Mouse (Mus musculus) Patski (cell line): Measurements from ENCODE around the gene Ankrd23. TPM values are rescaled to one million over a fixed set of nuclear protein-coding genes. Genes with fewer than 3 reads are reported as not detected.

Source experiments
- ATAC-seq: fragments of 100-300 bp; one replicate; pipeline ENCODE4 v1.8.0; 2021
- CTCF ChIA-PET: fragments of 350-600 bp; sonication (Branson Sonifier 250); formaldehyde crosslinking; loops from one replicate; lab custom pipeline; 2022; ENCODE audit warnings: inconsistent platforms; lab: Charles Lee
- POLR2A ChIA-PET: fragments of 350-600 bp; sonication (Branson Sonifier 250); formaldehyde crosslinking; loops from one replicate; lab custom pipeline; 2022; ENCODE audit warnings: antibody characterized with exemption, inconsistent platforms; lab: Charles Lee
- DNase-seq: peaks from one replicate; pipeline ENCODE4 v3.0.0-alpha.2; 2011; ENCODE audit warnings: low read depth, low spot score
- H3K27me3 ChIP-seq: fragments of 371-371 bp; one replicate; pipeline ENCODE4 v1.5.1; 2021
- CTCF ChIP-seq: fragments of 100-300 bp; IDR thresholded peaks from one replicate; pipeline ENCODE4 v1.5.1; 2021
- in situ Hi-C: fragments of 300-500 bp; cut with MboI; formaldehyde crosslinking; loops from 3 replicates; pipeline ENCODE4 v1.11.1; 2018; ENCODE audit warnings: low pct_unique_long_range_greater_than_20kb, mixed read lengths
- polyA plus RNA-seq: library from polyadenylated mRNA; unstranded; gene quantifications from one replicate; pipeline ENCODE4 v1.2.3, GENCODE M21; 2021

The Ankrd23 gene
- polyA plus RNA-seq, 1 experiment from 2014 or later: 8.2 TPM

DNA sequence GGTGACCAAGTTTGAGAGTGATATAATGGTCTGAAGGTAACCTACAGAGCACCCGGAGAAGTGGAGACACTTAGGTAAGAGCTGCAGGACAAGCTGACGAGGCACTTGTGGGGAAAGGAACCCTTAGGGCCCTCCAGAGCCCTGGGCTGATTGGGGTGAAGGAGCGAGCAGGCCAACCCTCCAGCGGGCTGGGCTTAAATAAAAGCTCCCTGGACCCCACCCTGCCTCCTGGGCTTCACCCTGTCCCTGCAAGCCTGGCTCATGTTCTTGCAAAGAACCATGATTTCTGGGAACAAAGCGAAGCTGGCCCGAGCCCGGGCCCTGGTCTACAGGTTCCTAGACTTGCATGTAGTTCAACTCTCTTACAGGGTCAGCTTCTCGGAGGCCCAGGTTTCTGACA lies 36.8 kb upstream of the Ankrd23 start:
- no peaks in the 10 kb centered on the region for H3K27me3 ChIP-seq
- ChIA-PET POLR2A (no interaction called here), CTCF (no interaction called here)
- in situ Hi-C loops: no loop called here
- ATAC-seq: no peak
- TF ChIP-seq CTCF: no peak
- no peak for DNase-seq

GRCm38 (mm10) chr1:36572709-36573108 lies 36.0 kb upstream of the Ankrd23 start:
- POLR2A ChIA-PET: no interaction called here
- DNase-seq (no peak), ATAC-seq (no peak)
- H3K27me3 ChIP-seq: no peaks in the 10 kb centered on the region
- CTCF ChIA-PET: interaction anchor here (0.7 to 1.3 kb wide), 2 partner anchors 28 to 248 kb away, joined by 3 read pairs; no protein-coding TSS in a partner anchor
- no peak for TF ChIP-seq CTCF
- in situ Hi-C loops: no loop called here

- TF ChIP-seq CTCF: no peak
- POLR2A ChIA-PET: no interaction called here
Measured at GRCm38 (mm10) chr1:36572140-36572700, 35.5 kb upstream of the Ankrd23 start.

DNA sequence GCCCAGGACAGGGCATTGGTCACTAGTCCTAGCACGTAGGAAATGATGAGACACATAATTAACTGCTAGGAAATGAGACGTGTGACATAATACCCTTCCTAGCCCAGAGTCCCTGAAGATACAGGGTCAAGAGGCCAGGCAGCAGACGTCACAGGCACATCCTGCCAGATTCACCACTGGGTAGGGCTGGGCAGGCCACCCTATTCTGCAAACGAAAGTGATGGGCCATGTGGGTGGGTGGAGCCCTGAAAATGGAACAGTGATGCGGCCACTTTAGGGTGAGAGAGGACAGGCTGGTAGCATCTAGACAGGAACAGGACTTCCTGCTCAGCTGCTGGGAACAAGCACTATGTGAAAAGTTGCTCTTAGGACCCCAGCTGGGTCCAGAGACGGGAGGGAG lies 34.9 kb upstream of the Ankrd23 start:
- ChIA-PET POLR2A (no interaction called here), CTCF (interaction anchor here (1.3 kb wide), 1 partner anchor 247 kb away, joined by 3 read pairs; no protein-coding TSS in a partner anchor)
- ATAC-seq: no peak
- in situ Hi-C loops: no loop called here
- no peak for DNase-seq
- H3K27me3 ChIP-seq: no peaks in the 10 kb centered on the region
- no peak for TF ChIP-seq CTCF

More at GRCm38 (mm10) chr1:36572140-36572700, 35.5 kb upstream of the Ankrd23 start:
- no peak for ATAC-seq
- CTCF ChIA-PET: interaction anchor here (0.7 to 1.3 kb wide), 2 partner anchors 28 to 247 kb away, joined by 3 read pairs; no protein-coding TSS in a partner anchor
- no peak for DNase-seq
- in situ Hi-C loops: no loop called here
- no peaks in the 10 kb centered on the region for H3K27me3 ChIP-seq

DNA sequence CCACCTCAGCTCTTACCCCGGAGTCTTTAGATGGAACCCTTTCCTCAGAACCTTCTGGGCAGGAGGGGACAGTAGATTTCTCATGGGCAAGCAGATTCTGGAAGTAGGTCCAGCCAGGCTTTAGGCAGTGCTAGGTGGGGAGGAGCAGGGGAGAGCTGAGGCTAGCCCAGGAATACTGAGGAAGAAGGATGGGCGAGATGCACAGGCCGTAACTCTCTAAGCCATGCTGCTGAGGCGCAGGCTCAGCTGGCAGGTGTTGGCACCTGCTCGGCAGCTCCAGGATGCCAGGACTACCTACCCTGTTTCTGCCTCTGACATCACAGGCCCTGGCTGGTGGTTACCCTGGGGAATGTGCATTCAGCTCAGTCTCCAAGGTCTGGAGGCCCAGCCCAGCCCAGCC lies 33.6 kb upstream of the Ankrd23 start:
- in situ Hi-C loops: no loop called here
- ATAC-seq: no peak
- POLR2A ChIA-PET: interaction anchor here (0.6 kb wide), 1 partner anchor 67 kb away, joined by 3 read pairs; no protein-coding TSS in a partner anchor

DNA sequence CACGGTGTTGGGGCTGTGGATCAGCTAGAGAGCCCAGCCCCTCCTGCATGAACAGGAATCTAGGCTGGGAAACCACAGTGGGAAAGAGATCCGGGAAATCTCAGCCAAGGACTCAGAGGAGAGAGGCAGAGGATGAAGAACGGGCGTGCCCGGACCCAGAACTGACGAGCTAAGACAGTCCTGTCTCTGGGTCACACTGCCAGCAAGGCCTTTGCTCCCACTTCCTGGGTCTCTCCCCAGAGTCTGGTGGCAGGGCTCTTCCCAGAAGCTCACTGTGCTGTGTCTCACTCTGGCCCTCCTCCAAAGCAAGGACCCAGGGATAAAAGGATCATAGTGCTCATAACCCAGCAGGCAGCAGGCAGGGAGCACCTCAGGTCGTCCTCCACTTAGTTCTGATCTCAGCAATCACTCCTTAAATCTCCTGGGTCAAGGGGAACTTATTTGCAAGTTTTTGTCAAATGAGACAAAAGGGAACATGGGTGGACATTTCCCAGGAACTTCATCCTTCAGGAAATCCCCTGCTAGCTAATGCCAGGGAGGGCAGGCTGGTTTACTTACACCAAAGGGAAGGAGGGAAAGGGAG lies 33.1 kb upstream of the Ankrd23 start:
- H3K27me3 ChIP-seq: no peaks in the 10 kb centered on the region
- TF ChIP-seq CTCF: no peak
- ChIA-PET POLR2A (interaction anchor here (0.6 kb wide), 1 partner anchor 67 kb away, joined by 3 read pairs; no protein-coding TSS in a partner anchor), CTCF (interaction anchor here (1.4 to 1.7 kb wide), 3 partner anchors 12 to 68 kb away, joined by 3 to 4 read pairs (median 3); partner anchors contain the start of genes Ankrd39 and Sema4c)
- DNase-seq (no peak), ATAC-seq (no peak)
- in situ Hi-C loops: no loop called here

More for the DNA sequence above, 33.6 kb upstream of the Ankrd23 start:
- no peaks in the 10 kb centered on the region for H3K27me3 ChIP-seq
- no peak for DNase-seq
- TF ChIP-seq CTCF: no peak
- CTCF ChIA-PET: interaction anchor here (1.4 to 1.5 kb wide), 2 partner anchors 13 to 69 kb away, joined by 3 read pairs; partner anchors contain the start of gene Sema4c

DNA sequence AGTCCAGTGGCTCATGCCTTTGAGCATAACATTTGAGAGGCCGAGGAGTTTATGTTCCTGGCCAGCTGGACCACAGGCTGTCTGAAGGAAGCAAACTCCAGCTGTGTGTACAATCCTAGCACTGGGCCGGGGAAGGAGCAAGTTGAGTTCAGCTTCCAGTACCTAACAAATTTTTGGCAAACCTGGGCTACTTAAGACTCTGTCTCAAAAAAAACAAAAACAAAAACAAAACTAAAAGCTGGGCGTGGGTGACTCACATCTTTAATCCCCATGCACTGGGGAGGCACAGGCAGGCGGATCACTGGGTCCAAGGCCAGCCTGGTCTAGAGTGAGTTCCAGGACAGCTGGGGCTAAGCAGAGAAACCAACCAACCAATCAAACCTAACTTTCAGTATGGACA lies 32.1 kb upstream of the Ankrd23 start:
- CTCF ChIA-PET: interaction anchor here (0.9 to 1.7 kb wide), 3 partner anchors 12 to 140 kb away, joined by 3 to 5 read pairs (median 4); partner anchors contain the start of genes Ankrd39 and Sema4c
- ATAC-seq (no peak), DNase-seq (no peak)
- in situ Hi-C loops: no loop called here
- H3K27me3 ChIP-seq: no peaks in the 10 kb centered on the region
- TF ChIP-seq CTCF: no peak
- POLR2A ChIA-PET: interaction anchor here (0.9 kb wide), 1 partner anchor 13 kb away, joined by 5 read pairs; no protein-coding TSS in a partner anchor

DNA sequence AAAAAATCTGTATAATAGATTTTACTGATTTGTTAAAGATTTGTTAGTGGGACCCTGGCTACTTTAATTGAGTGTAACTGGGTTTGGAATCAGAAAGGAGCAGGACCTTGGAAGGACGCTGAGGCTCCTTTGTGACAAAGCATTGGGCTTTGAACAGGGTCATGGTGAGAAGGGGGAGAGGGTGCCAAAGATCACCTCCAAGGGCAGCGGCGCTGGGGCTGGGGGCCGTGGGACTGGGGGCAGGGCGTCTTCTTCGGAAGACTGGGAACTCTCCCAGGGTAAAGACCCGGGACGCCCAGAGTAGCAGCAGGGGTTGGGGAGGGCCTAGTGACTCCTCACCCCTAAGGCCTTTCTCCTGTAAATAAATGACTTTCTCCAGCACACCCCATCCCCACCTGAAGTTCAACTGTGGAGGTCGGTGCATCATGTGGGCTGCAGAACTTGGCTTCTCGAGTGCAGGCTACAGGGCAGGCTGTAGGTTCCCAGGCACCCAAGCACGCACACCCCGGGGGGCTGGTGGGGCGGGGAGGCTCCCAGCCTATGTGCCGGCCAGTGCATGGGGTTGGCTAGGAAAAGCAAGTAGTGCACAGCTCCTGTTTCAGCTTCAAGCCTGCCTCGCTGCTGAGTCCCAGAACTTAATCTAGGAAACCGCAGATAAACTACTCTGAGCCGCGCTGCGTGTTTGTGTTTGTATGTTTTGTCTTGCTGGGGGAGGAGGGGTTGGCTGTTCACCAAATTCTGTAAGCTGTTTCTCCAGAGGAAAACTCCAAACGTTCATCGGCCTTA lies 31.3 kb upstream of the Ankrd23 start:
- no peaks in the 10 kb centered on the region for H3K27me3 ChIP-seq
- TF ChIP-seq CTCF: no peak
- POLR2A ChIA-PET: no interaction called here
- in situ Hi-C loops: no loop called here
- DNase-seq (no peak), ATAC-seq (peak; percentile 36)
- CTCF ChIA-PET: interaction anchor here (0.9 to 1.7 kb wide), 3 partner anchors 11 to 141 kb away, joined by 3 to 5 read pairs (median 4); partner anchors contain the start of genes Ankrd39 and Sema4c

DNA sequence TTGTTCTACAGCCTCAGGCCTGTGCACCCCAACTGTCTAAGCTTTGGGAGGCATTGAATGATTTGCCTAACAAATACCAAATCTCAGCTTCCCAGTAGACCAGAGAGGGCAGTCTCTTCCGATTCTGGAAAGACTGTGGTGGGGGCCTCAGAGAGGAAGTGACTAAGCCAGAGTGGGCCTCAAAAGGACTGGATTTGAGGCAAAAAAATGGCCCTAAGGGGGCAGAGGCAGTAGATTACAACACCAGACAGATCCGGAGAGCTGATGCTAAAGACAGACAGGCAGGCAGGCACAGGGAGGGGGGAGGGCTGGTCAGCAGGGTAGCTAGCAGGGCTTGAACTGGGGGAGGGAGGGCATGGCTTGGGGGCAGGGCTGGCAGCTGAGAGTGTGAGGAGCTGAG lies 29.7 kb upstream of the Ankrd23 start:
- ATAC-seq (no peak), DNase-seq (no peak)
- H3K27me3 ChIP-seq: no peaks in the 10 kb centered on the region
- TF ChIP-seq CTCF: no peak
- in situ Hi-C loops: no loop called here
- ChIA-PET POLR2A (interaction anchor here (0.6 to 1.0 kb wide), 2 partner anchors 19 to 152 kb away, joined by 3 read pairs; partner anchors contain the start of gene Ankrd39), CTCF (interaction anchor here (0.7 to 1.1 kb wide), 4 partner anchors 11 to 141 kb away, joined by 3 to 4 read pairs (median 3); partner anchors contain the start of gene Ankrd39)

DNA sequence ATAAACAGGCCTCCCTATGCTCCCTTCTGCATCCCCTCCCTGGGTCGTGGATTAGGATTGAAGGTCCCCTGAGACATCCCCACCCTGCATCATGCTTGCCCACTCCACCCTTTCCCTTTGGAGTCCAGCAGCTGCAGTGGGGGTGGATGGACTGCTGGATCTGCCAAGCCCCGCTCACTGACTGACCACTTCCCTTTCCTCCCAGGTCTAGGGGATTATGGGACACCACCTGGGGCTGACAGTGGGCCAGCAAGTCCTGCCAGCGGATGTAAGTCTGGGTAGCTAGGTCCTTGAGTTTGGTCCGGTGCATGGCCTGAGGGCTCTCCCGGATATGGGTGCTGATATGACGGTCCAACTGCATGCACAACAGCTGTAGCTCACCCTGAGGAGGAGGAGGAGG lies 27.4 kb upstream of the Ankrd23 start:
- POLR2A ChIA-PET: no interaction called here
- DNase-seq (no peak), ATAC-seq (no peak)
- in situ Hi-C loops: no loop called here
- CTCF ChIA-PET: interaction anchor here (1.0 to 1.2 kb wide), 2 partner anchors 10 to 31 kb away, joined by 3 read pairs; no protein-coding TSS in a partner anchor
- TF ChIP-seq CTCF: no peak
- H3K27me3 ChIP-seq: no peaks in the 10 kb centered on the region
